Mouse (Mus musculus): ENCODE data around the gene Ppm1k. TPM values are rescaled to one million over a fixed set of nuclear protein-coding genes. Genes with fewer than 3 reads are reported as not detected.

Ppm1k gene
- 35.1 TPM for total RNA-seq (2023)

DNA sequence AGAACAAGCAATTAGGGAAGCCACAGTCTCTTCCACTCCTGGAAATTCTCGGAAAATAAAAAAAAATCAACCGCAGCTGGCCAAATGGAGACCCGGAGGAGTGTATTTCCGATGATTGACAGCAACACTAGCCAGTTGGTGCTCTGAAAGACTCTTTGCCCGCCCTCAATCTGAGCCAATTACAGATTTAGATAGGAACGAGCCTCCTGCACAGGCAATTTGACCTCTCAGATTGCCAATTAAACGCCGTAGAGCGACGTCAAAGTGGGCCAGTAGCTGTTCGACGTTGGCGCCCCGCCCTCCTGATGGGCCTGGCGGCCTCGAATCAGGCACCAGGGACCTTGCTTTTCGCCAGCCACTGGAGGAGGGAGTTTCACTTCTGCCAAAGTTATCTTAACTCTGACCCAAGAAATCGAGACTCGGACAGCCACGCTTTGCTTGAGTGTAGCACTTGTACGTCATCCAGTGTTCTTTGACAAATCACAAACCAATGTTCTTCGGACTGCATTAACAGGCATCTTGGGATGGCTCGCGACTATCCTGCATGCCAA lies at the start of gene Ppm1k:
TSS of gene Ppm1k (minus strand) at position 83 of the 551 bp plus-strand sequence.

DNA sequence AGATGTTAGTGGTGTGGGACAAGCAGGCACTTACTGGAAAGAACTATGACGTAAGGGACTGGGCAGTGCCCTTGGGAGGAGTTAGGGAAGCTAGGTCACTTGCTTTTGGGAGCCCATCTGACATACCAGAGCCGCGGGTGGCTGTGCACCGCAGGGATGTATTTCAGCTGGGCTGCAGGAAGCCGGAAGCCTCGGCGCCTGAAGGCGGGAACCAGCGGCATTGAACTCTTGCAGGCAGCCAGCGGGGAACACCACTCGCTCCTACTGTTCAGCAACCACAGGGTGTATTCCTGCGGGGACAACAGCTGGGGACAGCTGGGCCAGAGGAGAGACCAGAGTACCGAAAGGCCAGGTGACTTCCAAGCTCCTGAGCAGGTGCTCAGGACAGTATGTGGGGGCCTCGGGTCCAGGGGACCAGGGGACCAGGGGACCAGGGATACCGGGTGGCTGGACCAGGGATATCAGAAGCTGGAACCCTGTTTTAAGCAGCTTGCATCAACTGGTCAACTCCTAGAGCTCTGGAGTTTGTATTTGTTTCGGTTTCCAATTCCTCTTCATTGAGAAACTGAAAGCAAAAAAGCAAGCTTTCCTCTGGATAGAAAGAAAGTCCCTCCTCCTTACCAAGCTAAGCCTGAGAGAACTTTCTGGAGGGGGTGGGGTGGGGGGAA lies 45.7 kb upstream of the Ppm1k start, which contains the start of gene Herc6:
TSS of gene Herc6 (plus strand) at position 120 of the 668 bp plus-strand sequence.

Other genes starting within 250 kb of the Ppm1k start
- gene Vmn1r16, start 206.0 kb downstream of the Ppm1k start, total RNA-seq (2023) = not detected
- gene Vmn1r17, start 171.7 kb downstream of the Ppm1k start, total RNA-seq (2023) = not detected
- not detected for gene Vmn1r18, start 139.7 kb downstream of the Ppm1k start, total RNA-seq (2023)
- not detected for gene Vmn1r19, start 131.7 kb downstream of the Ppm1k start, total RNA-seq (2023)
- not detected for gene Vmn1r20, start 106.5 kb downstream of the Ppm1k start, total RNA-seq (2023)
- gene Herc6, start 45.5 kb upstream of the Ppm1k start, total RNA-seq (2023) = 46.4 TPM
- gene Pyurf, start 156.6 kb upstream of the Ppm1k start, total RNA-seq (2023) = 3.4 TPM
- 4.5 TPM for gene Lancl2, start 167.1 kb upstream of the Ppm1k start, total RNA-seq (2023)

Measured in CD8-positive naive resting alpha-beta T cell, adult 57 days (primary cell).